Mouse (Mus musculus): ENCODE measurements around the gene Ttc7. TPM values are rescaled to one million over a fixed set of nuclear protein-coding genes. Genes with fewer than 3 reads are reported as not detected.

Ttc7 gene
- polyA plus RNA-seq, 1 experiment, result 88.6 TPM

DNA sequence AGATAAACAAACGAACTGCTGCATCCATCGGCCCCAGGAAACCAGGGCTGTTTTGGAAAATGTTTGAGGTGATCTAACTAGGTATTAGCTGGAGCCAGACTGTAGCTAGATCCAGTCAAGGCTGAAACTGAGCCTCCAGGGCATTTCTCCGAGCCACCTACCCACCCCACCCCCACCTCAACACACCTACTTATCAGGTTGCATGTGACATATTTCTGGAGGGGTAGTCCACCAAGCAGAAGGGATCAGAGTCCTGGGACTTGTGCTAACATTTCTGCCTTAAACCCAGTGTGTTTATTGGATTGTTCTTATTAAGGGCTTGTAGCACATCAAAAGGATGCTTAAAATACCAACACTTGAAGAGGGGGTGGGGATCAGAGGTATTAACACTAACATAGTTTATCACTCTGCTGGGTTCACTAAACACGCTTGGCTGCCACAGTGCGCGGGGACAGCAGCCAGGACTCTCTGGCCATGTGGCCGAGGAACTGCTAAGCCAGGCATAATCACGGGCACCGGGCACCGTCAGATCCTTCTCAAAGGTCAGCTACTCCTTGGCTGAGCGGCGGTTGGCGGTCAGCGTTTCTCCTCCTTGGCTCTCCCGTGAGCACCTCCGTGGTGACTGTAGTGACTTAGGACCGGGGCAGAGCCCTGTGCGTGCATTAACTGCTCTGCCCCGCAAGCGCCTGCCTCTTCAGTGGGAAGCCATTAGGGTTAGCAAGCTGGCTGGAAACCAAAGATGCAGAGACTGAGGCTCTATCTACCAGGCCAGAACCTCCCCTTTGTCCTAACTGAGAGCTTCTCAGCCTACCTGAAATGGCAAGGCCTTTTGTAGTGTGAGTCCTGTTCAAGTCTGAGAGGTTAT, 68.8 kb downstream of the Ttc7 start:
- TF ChIP-seq POLR2A (IDR thresholded peaks at IDR 0.05; ENCODE audit: low read depth, low read length) (no peak), CTCF (IDR thresholded peaks at IDR 0.05; ENCODE audit: extremely low read depth, insufficient read depth, insufficient read length, insufficient replicate concordance) (no peak)
- WGBS, result 75% methylated on average over 20 of the region's 20 CpGs
- Histone ChIP-seq H3K27me3 (ENCODE audit: control insufficient read depth, insufficient read depth, low read length) (no peaks in the 10 kb centered on the region), H3K36me3 (ENCODE audit: control insufficient read depth, insufficient read depth, low read length) (peaks cover 22% of the 10 kb centered on the region), H3K4me1 (ENCODE audit: control insufficient read depth, insufficient read depth, insufficient read length) (no peaks in the 10 kb centered on the region), H3K4me3 (ENCODE audit: extremely low read depth, insufficient read depth, insufficient read length) (no peak overlapping the region), H3K27ac (ENCODE audit: insufficient read depth, low read length) (no peak overlapping the region)
- no peak for DNase-seq (ENCODE audit: low read depth in 1 of 2, low spot score in 2 of 2)

DNA sequence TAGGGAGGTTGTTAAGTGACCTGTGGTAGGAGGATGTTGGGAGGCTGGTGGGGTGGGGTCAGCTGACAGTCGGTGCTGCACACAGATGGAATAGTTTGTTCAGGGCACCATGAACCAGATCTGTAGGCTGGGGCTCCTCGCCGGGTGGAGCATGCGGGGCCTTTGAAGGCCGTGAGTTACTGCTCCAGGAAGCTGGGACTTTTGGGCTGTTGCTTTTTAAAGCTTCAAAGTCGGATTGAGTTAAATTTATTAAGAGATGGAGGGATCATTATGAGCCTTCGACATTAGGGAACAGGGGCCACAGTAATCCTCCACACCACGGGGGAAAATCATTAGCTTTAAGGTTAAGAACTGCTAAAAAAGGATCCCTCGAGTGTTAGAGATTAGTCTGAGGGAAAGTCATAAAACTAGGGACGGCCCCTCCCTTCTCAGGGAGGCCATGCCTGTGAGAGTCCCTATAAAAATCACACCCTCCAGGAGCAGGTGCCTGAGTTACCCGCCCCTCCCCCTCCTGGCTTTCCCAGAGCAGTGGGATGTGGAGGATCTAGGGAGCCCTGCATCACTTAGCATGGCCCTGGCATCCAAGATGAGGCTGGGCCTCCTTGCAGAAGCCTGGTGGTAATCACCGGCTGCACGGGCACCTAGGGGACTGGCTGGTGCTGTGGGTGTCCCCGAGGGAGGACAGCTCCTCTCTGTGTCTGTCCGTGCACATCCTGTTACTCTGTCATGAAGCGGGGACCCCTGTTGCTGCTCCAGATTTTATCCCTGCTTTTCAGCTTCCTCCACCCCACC, 69.6 kb downstream of the Ttc7 start:
- Histone ChIP-seq H3K27ac (ENCODE audit: insufficient read depth, low read length) (no peak overlapping the region), H3K36me3 (ENCODE audit: control insufficient read depth, insufficient read depth, low read length) (peaks cover 21% of the 10 kb centered on the region), H3K4me1 (ENCODE audit: control insufficient read depth, insufficient read depth, insufficient read length) (no peaks in the 10 kb centered on the region), H3K4me3 (ENCODE audit: extremely low read depth, insufficient read depth, insufficient read length) (no peak overlapping the region), H3K27me3 (ENCODE audit: control insufficient read depth, insufficient read depth, low read length) (no peaks in the 10 kb centered on the region)
- TF ChIP-seq CTCF (IDR thresholded peaks at IDR 0.05; ENCODE audit: extremely low read depth, insufficient read depth, insufficient read length, insufficient replicate concordance), result no peak
- no peak for TF ChIP-seq POLR2A (IDR thresholded peaks at IDR 0.05; ENCODE audit: low read depth, low read length)
- 61% methylated on average over 16 of the region's 16 CpGs for WGBS
- DNase-seq (ENCODE audit: low read depth in 1 of 2, low spot score in 2 of 2), result no peak

DNA sequence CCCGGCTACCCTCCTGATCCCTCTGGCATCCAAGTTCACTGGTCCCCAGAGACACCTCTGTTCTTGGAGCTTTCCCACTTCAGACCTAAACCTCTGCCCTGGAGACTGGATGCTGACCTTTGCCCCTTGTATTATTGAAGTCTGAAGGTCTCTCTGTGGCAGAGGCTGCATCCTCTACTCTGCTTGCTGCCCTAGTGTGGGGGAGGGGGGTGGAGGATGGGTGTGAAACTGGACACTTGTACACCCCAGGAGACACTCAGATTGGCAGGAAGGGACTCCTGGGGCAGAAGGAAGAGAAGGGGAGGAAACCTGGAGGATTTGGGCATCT, 70.2 kb downstream of the Ttc7 start:
- no peaks in the 10 kb centered on the region for H3K4me1 ChIP-seq (ENCODE audit: control insufficient read depth, insufficient read depth, insufficient read length)
- WGBS, result 84% methylated on average over 1 of the region's 1 CpGs
- DNase-seq (ENCODE audit: low read depth in 1 of 2, low spot score in 2 of 2), result no peak
- H3K4me3 ChIP-seq (ENCODE audit: extremely low read depth, insufficient read depth, insufficient read length), result no peak overlapping the region
- H3K27ac ChIP-seq (ENCODE audit: insufficient read depth, low read length), result no peak overlapping the region
- peaks cover 19% of the 10 kb centered on the region for H3K36me3 ChIP-seq (ENCODE audit: control insufficient read depth, insufficient read depth, low read length)
- H3K27me3 ChIP-seq (ENCODE audit: control insufficient read depth, insufficient read depth, low read length), result no peaks in the 10 kb centered on the region
- TF ChIP-seq POLR2A (IDR thresholded peaks at IDR 0.05; ENCODE audit: low read depth, low read length) (no peak), CTCF (IDR thresholded peaks at IDR 0.05; ENCODE audit: extremely low read depth, insufficient read depth, insufficient read length, insufficient replicate concordance) (no peak)

DNA sequence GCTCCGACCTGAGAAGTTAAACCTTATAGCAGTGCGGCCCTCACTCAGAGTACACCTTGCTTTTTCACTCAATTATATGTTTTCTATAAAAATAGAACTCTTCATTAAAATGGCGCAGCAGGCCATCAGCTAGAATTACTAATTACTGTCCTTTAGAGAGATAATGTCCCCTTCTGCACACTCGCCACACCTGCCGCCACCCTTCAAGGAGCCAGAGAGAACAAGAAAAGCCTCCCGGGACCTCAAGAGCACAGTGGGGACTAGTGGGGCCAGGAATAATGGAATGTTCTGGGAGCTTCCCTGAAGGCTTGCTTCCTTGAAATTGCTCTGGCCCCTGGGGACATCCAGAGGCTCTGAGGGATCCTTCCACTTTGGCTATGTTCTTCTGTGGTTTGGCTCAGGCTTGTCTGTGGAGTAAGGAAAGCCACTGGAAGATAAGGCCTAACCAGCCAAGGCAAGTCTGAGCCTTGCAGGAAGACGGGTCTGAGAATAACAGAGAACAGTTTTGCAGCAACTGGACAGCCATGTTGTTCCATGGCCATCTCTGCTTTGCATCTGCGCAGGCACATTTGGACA, 71.1 kb downstream of the Ttc7 start:
- no peak overlapping the region for H3K4me3 ChIP-seq (ENCODE audit: extremely low read depth, insufficient read depth, insufficient read length)
- H3K4me1 ChIP-seq (ENCODE audit: control insufficient read depth, insufficient read depth, insufficient read length), result no peaks in the 10 kb centered on the region
- no peak for TF ChIP-seq POLR2A (IDR thresholded peaks at IDR 0.05; ENCODE audit: low read depth, low read length)
- TF ChIP-seq CTCF (IDR thresholded peaks at IDR 0.05; ENCODE audit: extremely low read depth, insufficient read depth, insufficient read length, insufficient replicate concordance), result no peak
- H3K27ac ChIP-seq (ENCODE audit: insufficient read depth, low read length), result no peak overlapping the region
- H3K27me3 ChIP-seq (ENCODE audit: control insufficient read depth, insufficient read depth, low read length), result no peaks in the 10 kb centered on the region
- H3K36me3 ChIP-seq (ENCODE audit: control insufficient read depth, insufficient read depth, low read length), result peaks cover 18% of the 10 kb centered on the region
- 90% methylated on average over 8 of the region's 8 CpGs for WGBS
- DNase-seq (ENCODE audit: low read depth in 1 of 2, low spot score in 2 of 2), result no peak

DNA sequence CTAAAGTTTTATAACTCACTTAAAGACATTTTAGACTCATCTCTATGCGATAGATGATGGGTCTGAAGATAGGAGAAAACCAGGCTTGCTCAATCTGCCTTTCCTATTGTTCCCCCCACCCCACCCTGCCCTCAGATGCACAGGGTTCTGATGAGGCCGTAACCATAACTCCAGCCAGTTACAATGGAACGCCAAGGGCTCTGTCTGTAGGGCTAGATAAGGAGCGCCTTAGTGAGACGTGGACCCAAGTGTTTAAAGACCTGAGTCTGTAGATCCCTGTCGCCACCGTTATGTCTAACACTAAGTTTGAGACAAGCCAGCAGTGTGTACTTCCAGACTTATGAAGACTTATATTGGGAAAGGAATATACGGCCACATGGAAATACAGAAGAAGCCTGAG, 72.8 kb downstream of the Ttc7 start:
- no peak for TF ChIP-seq POLR2A (IDR thresholded peaks at IDR 0.05; ENCODE audit: low read depth, low read length)
- no peak for TF ChIP-seq CTCF (IDR thresholded peaks at IDR 0.05; ENCODE audit: extremely low read depth, insufficient read depth, insufficient read length, insufficient replicate concordance)
- DNase-seq (ENCODE audit: low read depth in 1 of 2, low spot score in 2 of 2), result no peak
- H3K4me1 ChIP-seq (ENCODE audit: control insufficient read depth, insufficient read depth, insufficient read length), result no peaks in the 10 kb centered on the region
- no peak overlapping the region for H3K27ac ChIP-seq (ENCODE audit: insufficient read depth, low read length)
- H3K4me3 ChIP-seq (ENCODE audit: extremely low read depth, insufficient read depth, insufficient read length), result no peak overlapping the region
- peaks cover 28% of the 10 kb centered on the region for H3K36me3 ChIP-seq (ENCODE audit: control insufficient read depth, insufficient read depth, low read length)
- H3K27me3 ChIP-seq (ENCODE audit: control insufficient read depth, insufficient read depth, low read length), result no peaks in the 10 kb centered on the region
- 89% methylated on average over 8 of the region's 8 CpGs for WGBS

DNA sequence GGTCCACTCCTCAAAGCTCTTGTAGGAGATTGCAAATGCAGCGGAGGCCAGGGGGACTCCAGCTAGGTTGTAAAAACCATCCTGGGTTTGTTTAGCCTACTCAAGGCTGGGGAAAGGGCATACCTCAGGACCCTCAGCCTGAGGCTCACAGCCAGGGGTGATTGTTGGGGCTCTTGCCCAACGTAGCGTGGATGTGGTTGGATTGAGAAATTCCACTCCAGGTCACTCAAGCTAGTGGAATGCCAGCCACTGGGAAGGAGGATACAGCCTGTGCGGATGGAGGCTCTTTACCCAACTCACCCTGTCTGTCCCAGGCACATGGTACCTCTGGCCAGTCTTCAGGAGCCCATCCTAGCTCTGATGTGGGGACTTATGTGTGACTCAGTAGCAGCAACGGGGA, 73.6 kb downstream of the Ttc7 start:
- no peak for DNase-seq (ENCODE audit: low read depth in 1 of 2, low spot score in 2 of 2)
- H3K27me3 ChIP-seq (ENCODE audit: control insufficient read depth, insufficient read depth, low read length), result no peaks in the 10 kb centered on the region
- H3K36me3 ChIP-seq (ENCODE audit: control insufficient read depth, insufficient read depth, low read length), result peaks cover 31% of the 10 kb centered on the region

More for the DNA sequence above, 73.6 kb downstream of the Ttc7 start:
- no peak overlapping the region for H3K27ac ChIP-seq (ENCODE audit: insufficient read depth, low read length)
- 96% methylated on average over 5 of the region's 5 CpGs for WGBS
- no peak for TF ChIP-seq POLR2A (IDR thresholded peaks at IDR 0.05; ENCODE audit: low read depth, low read length)
- no peak for TF ChIP-seq CTCF (IDR thresholded peaks at IDR 0.05; ENCODE audit: extremely low read depth, insufficient read depth, insufficient read length, insufficient replicate concordance)
- H3K4me3 ChIP-seq (ENCODE audit: extremely low read depth, insufficient read depth, insufficient read length), result no peak overlapping the region
- no peaks in the 10 kb centered on the region for H3K4me1 ChIP-seq (ENCODE audit: control insufficient read depth, insufficient read depth, insufficient read length)
